Mouse (Mus musculus) bone marrow macrophage, adult 2 months (primary cell): ENCODE data around the gene Slc2a12.

Experiments
- CTCF ChIP-seq: IDR thresholded peaks from 2 replicates; pipeline ENCODE4 v1.5.1; 2012; ENCODE audit warnings: low read depth, mild to moderate bottlenecking, low read length, moderate library complexity
- POLR2A ChIP-seq: IDR thresholded peaks from 2 replicates; pipeline ENCODE4 v1.6.1; 2012; ENCODE audit warnings: mild to moderate bottlenecking, low read depth, low read length, borderline replicate concordance

- TF ChIP-seq CTCF (no peak), POLR2A (no peak)
Measured at GRCm38 (mm10) chr10:22644853-22645491, at the start of gene Slc2a12.
